Mouse (Mus musculus) T-helper 17 cell (primary cell): ENCODE data around the gene Xirp1.

ENCODE experiments used
- in situ Hi-C, 2 experiments: fragments of 300-600 bp; cut with MboI, MseI; formaldehyde crosslinking; loops; 1 replicate in 1 of 2; 2 replicates in 1 of 2; pipeline ENCODE4 v1.15.1; 2025; ENCODE audit warnings: high pct_unique_total_duplicates in 2 of 2

The Xirp1 gene

DNA sequence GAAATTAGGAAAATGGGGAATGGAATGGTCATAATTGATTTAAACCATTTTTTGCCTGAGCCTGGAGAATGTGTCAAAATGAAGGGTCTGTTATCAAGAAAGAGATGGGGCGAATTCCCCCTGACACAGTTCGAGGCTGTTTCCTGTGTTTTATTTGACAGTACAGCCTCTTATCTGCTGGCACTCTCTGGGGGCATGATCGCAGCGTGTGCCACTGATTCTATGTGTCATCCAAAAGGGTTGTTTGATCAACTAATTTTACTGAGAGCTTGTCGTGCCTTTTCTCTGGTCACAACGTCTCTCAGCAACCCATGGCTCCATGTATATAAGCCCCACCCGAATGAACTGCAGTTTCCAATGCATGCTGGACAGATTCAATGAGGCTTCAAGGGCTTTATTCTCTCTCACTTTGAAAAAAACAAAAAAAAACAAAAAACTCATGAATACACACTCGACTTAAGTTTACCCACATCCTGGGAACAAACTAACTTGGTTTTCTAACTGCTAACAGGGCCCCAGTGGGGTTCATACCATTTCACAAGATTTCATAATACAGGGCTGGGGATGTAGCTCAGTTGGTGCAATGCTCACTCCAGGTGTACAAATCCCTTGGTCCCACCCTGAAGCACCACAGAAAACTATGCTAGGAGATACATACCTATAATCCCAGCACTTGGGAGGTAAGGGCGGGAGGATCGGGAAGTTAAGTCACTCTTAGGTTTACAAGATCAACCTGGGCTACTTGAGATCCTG is 30.1 kb downstream of the Xirp1 start:
- in situ Hi-C loops, result no loop called here

DNA sequence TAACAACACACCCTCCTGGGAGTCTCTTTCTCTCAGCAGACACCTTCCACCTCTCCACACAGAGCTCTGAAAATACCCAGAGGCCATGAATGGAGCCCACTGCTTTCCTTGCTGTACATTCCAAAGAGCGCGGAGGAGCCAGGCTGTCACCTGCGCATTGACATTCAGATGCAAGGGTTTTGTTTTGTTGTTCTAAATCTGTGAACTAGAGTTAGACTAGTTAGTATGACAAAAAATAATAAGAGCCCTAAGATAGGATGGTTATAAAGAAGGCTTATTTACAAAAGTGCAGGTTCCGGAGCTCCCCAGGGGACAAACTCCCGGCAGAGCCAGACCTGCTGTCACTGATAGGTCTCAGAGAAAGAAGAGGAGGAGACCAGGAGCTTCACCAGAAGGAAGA is 32.1 kb downstream of the Xirp1 start:
- in situ Hi-C loops, result no loop called here

- in situ Hi-C loops, result no loop called here
These were observed 35.1 kb downstream of the Xirp1 start for GRCm38 (mm10) chr9:119988304-119988703.

DNA sequence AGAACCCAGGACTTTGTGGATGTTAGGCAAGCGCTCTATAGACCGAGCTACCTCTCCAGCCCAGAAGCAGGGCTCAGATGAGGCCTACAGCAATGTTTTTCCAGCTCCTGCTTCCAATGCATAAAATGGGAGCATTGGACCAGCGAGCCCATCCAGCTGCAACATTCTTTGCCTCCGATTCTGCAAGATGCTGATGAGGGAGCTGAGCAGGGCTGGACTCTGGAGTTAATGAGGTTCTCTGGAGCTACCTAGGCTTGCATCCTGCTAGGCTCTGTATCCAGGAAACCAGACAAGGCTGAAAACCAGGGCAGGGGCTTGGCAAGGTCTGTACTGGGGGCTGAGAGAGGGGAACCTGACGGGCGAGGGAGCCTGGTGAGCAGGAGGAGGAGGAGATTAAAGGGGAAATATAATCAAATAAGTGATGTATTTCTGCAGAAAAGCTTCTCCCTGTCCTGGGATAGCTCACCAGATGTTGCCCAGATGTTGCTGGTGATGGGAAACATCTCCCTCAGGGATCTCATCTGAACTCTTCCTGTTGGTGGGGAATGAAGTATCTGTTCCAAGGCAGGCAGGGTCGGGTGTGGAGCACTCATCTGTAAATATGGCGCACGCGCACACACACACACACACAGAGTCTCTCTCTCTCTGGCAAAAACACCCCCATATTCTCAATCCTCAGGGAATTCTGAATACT is 37.4 kb downstream of the Xirp1 start:
- in situ Hi-C loops, result no loop called here

- in situ Hi-C loops, result loop anchor here in 1 of 2 experiments (5.0 kb wide), 1 partner anchor 593 kb away; no protein-coding TSS in a partner anchor
These were observed 38.8 kb downstream of the Xirp1 start, which contains the start of gene Csrnp1 for GRCm38 (mm10) chr9:119984536-119985011. TSS of gene Csrnp1 (minus strand) at chr9:119984658.

GRCm38 (mm10) chr9:119983585-119984535 is 39.5 kb downstream of the Xirp1 start:
- in situ Hi-C loops, result loop anchor here in 1 of 2 experiments (5.0 kb wide), 1 partner anchor 593 kb away; no protein-coding TSS in a partner anchor

DNA sequence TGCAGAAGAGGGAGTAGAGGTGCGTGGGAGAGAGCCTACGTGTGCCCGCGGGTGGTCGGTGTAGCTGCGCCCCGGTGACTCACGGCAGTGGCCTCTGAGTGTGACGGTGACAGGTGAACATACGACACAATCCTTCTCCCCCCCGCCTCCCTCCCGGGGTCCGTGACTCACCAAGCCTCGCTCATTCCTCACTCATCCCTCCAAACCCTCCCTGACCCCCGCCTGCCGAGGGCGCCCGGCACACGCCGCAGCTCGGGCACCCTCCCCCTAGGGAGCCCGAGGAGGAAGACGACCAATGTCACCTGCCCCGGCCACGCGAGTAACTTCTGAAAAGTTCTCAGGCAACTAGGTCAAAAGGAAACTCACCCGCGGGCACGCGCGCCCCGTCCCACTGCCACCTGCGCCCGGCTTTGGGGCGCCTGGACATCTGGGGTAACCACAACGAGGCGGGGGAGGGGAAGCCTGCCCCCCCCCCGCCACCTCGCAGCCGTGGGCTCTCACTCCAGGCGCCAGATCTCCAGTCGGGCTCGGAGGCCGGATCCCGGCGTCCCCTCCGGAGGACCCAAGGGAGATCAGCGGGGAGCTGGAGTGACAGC is 40.3 kb downstream of the Xirp1 start:
- in situ Hi-C loops, result loop anchor here in 1 of 2 experiments (5.0 kb wide), 1 partner anchor 594 kb away; no protein-coding TSS in a partner anchor

DNA sequence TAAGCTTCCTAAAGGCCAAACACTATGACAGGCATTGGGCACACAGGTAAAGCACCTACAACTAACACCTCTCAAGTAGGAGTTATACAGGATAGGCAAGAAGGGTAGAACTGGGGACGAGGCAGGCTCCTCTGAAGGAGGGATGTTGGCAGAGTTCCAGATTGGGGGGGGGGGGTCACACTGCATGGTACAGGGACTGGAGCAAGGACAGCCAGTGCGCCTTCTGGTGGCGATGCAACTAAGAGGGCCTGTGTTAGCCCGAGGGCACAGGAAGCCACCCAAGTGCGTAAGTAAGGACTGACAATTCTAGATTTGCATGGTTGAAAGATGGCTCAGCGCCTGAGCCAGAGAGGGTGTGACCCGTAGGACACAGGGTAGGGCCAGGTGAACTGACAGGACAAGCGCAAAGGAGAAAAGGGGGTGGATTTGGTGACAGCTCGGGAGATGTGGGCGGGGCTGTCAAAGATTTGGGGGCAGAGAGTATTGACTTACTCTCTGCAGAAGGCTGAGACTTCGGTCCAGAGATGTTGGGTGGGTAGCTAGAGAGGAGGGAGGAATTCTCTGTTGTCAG is 41.1 kb downstream of the Xirp1 start:
- in situ Hi-C loops, result loop anchor here in 1 of 2 experiments (5.0 kb wide), 1 partner anchor 595 kb away; no protein-coding TSS in a partner anchor

GRCm38 (mm10) chr9:119981183-119982179 is 41.9 kb downstream of the Xirp1 start:
- in situ Hi-C loops, result loop anchor here in 1 of 2 experiments (5.0 kb wide), 1 partner anchor 596 kb away; no protein-coding TSS in a partner anchor

DNA sequence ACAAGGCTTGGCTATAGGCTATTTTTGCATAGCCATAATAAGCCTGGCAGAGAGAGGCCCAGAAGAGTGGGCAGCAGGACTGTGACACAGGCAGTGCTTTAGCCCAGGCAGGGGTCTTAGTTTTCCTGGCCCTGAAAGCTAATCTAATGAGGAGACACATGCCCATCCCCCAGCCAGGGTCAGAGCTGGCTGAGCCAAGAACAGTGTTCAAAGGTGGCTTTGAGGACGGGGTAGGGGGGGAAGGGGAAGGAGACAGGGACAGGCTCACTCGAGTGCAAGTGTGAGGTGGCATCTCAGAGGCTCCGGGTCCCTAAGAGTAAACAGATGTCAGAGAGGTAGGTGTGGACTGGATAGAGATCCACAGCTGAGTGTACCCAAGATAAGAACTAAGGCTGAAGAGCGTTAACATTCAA is 42.6 kb downstream of the Xirp1 start:
- in situ Hi-C loops, result loop anchor here in 1 of 2 experiments (5.0 kb wide), 1 partner anchor 597 kb away; no protein-coding TSS in a partner anchor

- in situ Hi-C loops, result loop anchor here (5.0 to 10.0 kb wide), 2 partner anchors 598 to 635 kb away; partner anchors contain the start of gene Myd88 (in 1 of the 2)
These were observed 43.6 kb downstream of the Xirp1 start for GRCm38 (mm10) chr9:119979749-119980148.

GRCm38 (mm10) chr9:119978811-119979441 is 44.5 kb downstream of the Xirp1 start:
- in situ Hi-C loops, result loop anchor here in 1 of 2 experiments (10.0 kb wide), 1 partner anchor 634 kb away; the partner anchor contains the start of gene Myd88

DNA sequence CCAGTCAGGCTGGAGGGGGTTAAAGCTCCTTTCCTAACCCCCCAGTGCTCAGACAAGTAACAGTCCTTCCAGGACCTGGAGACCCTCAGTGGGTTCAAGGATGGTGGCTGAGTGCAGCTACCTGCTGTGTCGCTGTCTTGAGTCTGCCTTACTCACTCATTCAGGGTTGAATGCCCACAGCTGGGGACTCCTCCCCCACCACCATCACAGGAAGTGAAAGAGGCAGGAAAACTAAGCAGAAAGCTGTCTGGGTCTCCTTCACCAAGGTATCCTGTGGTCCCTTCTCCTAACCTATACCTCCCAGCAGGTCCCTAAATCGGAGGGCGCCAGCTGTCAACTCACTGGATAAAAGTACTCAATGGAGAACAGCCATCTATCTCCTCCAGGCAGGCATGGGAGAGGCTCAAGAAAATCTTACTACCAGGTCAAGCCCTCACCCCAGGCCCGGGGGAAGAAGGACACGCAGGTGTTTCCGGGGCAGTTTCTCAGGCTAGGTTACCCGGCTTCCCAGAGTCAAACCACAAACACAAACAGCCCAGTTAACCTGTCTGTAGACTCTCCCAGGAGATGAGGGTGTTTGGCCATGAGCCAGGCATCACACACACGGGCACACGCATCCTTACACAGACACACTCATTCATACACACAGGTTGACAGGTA is 45.1 kb downstream of the Xirp1 start:
- in situ Hi-C loops, result loop anchor here in 1 of 2 experiments (10.0 kb wide), 1 partner anchor 633 kb away; the partner anchor contains the start of gene Myd88

DNA sequence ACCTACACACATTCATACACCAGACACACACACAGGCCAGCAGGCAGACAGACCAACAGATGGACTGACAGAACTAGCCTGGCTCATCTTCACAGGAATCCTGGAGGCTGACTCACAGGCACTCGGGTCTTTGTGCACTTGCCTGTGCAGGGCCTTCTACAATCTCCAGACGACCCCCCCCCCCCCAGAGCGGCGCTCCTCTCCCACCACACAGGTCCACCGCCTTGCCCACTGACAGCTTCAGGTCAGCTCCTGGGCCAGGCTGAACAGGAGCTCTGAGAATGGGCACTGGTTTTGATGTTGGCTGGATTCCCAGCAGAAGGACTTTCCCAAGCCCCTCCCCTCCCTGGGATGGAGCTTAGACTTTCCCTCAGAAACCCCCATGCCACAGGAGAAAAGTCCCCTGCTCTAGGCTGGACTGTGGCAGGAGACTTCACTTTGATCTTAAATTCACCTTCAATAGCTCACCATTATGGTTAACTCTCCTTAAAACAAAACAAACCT is 45.8 kb downstream of the Xirp1 start:
- in situ Hi-C loops, result loop anchor here in 1 of 2 experiments (10.0 kb wide), 1 partner anchor 633 kb away; the partner anchor contains the start of gene Myd88

DNA sequence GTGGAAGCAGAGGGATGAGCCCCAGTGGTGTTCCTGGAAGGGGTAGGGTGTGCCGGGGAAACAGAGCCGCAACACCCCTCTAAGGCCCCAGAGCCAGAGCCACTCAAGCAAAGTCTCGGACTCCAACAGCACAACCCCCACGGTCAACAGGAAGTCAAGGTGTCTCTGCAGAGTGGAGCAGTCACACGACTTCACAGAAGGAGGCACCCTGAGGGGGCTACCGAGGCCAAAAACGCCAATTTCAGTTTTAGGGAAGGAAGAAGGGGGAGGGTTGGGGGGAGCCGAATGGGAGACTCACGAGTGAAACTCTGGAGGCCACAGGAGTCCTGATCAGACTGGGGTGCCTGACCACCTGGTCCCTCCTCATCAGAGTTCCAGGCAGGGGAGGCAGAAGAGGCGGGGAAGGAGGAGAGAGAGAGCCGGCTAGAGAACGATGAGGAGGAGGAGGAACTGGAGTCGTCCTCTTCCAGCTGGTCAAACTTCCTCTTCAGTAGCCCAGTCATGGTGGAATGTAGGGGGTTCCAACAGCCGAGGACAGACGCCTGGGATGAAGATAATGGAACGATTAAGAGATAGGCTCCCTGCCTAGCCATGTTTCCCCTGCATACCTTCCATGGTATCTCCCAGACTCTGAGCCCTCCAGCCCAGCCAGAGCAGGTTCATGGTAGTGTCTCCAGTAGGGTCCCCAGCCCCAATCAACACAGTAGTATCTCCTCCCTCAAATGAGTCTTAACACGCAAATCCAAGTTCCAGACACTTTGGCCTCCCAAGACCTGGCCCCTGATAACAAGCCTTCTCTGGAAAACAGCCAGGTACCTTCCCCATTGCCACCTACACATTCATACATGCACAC is 46.5 kb downstream of the Xirp1 start:
- in situ Hi-C loops, result loop anchor here in 1 of 2 experiments (10.0 kb wide), 1 partner anchor 632 kb away; the partner anchor contains the start of gene Myd88

DNA sequence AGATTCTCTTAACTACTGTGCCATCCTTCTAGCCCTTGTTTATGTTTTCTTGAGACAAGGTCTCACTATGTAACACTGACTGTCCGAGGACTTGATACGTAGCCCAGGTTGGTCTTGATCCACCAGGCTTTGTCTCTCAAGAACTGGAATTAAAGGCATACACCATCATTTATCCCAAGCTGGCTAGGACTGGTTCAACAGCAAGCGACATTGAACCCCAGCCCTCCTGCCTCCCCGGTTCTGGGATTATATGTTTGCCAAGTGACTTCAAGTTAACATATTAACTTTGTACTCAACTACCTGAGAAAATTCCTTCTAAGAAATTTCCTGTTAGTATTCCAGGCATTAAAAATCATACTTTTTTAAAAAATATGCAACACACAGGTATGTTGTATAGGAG is 48.1 kb downstream of the Xirp1 start:
- in situ Hi-C loops, result loop anchor here in 1 of 2 experiments (10.0 kb wide), 1 partner anchor 630 kb away; the partner anchor contains the start of gene Myd88
